Mouse (Mus musculus) heart, adult 2 months (tissue): ENCODE results near the gene Ruvbl2.
A peak's percentile ranks its signal among the peaks of the same experiment; 100 is the strongest.

ENCODE experiments used
- CTCF ChIP-seq: fragments of 200-600 bp; IDR thresholded peaks from 2 replicates; pipeline ENCODE4 v1.8.1; 2022; ENCODE audit warnings: antibody characterized with exemption, mild to moderate bottlenecking, moderate library complexity
- POLR2A ChIP-seq: fragments of 200-500 bp; IDR thresholded peaks from 2 replicates; pipeline ENCODE4 v1.6.1; 2011; ENCODE audit warnings: mild to moderate bottlenecking, low read depth, low read length, control low read depth; ENCODE audit not compliant: insufficient read depth

DNA sequence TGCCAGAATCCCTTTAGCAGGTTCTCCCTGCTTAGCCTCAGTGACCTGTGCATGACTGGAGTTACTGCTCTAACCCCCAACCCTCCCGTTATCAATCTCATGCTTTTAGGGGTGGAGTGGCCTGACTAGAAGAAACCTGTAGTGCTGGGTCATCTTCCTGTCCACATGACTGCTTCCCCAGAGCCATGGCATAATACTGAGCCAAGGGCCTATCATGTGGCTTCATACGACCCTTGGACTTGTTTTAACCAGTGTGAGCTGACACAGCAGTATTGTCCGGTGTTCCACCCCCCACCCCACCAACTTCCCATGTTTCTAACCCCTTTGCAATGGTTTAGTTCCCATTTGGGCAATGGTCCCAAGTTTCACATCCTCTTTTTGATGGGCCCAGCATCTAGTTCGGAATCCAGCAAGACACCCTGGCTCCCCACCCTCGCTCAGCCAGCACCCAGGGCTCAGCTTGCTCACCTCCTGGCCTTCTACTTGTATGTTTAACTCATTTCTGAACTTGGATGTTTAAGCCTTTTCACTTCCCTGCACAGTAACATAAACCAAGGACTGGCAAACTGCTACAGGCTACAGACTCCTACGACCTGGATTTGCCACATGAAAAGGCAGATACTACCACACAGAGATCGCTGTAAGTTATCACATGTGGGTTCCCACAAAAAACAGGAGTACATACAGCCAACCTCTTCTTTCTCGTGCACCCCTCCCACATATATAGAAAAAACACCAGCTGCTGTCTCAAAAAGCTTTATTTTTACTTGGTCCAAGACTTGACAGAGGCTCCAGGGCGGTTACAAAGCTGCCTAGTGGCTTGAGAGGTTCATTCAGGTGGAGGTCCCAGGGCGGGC is 19.5 kb upstream of the Ruvbl2 start:
- no peak for TF ChIP-seq CTCF
- TF ChIP-seq POLR2A = peak; percentile 46
